In the genomic region with DNA sequence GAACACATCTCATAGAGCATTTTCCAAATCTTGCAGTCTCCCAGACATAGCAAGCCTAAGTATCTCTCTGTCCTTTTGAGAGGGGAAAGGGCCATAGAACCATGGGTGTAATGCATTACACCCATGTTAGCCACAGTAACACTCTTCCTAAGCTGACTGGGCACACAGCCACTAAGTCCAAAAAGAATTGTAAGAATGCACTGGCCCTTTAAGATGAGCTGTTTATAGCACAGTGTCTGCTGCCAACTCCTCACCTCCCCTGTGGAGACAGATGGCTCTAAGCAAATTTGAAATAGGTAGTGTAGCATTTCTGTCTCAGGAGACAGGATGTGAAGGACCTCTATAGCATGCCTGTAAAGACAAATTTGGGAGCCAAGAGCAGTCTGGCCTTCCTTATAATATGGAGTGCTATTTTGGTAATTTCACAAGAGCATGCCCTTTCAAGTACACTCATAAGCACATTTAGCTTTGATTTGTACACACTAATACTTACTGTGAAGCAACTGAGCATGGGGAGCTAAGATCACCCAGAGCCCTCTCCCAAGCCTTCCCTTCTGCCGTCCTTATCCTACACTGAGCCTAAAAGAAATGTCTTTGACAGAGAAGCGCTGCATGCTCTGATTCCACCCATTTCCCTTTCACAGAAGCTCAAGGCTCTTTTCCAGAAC, we compare ENCODE assay signal across 8 mouse cellular contexts.
DNase-seq lines count a peak whose midpoint lies in the region; ATAC-seq lines count a peak whose summit lies in the region.
"Had no signal": no experiment of that assay in that cellular context is flagged by ENCODE, and none has a peak within 500 bp of the region (broad histone marks: within the 10 kb centered on the region; RNA-seq: fewer than 3 reads in every experiment).

No protein-coding gene starts in this region.

- intact Hi-C loops in heart, postnatal 14 days (cut with DNase I), result no loop called here

- no peak overlapping the region for H3K4me2 ChIP-seq in lung, embryonic 15.5 days
- H3K4me2 ChIP-seq: midbrain, embryonic 12.5 days had no signal

- no peak overlapping the region for H3K9ac ChIP-seq in lung, embryonic 15.5 days
- H3K9ac ChIP-seq: midbrain, embryonic 12.5 days had no signal

- DNase-seq in lung, postnatal 4 days, result no peak
- DNase-seq in cerebellum, postnatal 25 days, result peak; percentile 90 to 93
- peak; percentile 15 to 51 for DNase-seq in heart, postnatal 14 days
- DNase-seq in right cerebral cortex, postnatal 4 days, result peak; percentile 7
- DNase-seq in spleen, postnatal 36 days (ENCODE audit: low spot score in 2 of 2), result no peak
- DNase-seq in kidney, postnatal 25 days, result no peak

- no peak for ATAC-seq in lung, embryonic 15.5 days (ENCODE audit: borderline replicate concordance, extremely low read depth, low FRiP score, low TSS enrichment)

- H3K4me3 ChIP-seq in lung, embryonic 15.5 days, result no peak overlapping the region
- H3K4me3 ChIP-seq: midbrain, embryonic 12.5 days had no signal

- 0 out of 2 replicates have a peak overlapping the region, but pooled peaks have one; percentile 6 for H3K27ac ChIP-seq in lung, embryonic 15.5 days
- H3K27ac ChIP-seq: midbrain, embryonic 12.5 days had no signal

- no peaks in the 10 kb centered on the region for H3K27me3 ChIP-seq in lung, embryonic 15.5 days

- H3K4me1 ChIP-seq in lung, embryonic 15.5 days, result peaks cover 23% of the 10 kb centered on the region

- no peaks in the 10 kb centered on the region for H3K36me3 ChIP-seq in lung, embryonic 15.5 days
- H3K36me3 ChIP-seq: midbrain, embryonic 12.5 days had no signal

- H3K9me3 ChIP-seq in lung, embryonic 15.5 days, result no peaks in the 10 kb centered on the region

- 75% methylated on average over 2 of the region's 2 CpGs for WGBS in lung, embryonic 15.5 days

Comparison
In these comparisons a context has a peak if more than half of its experiments do, and no peak if none do; other contexts are left out.
1. DNase-seq: peak in cerebellum, postnatal 25 days (2 of 2), heart, postnatal 14 days (2 of 2) and right cerebral cortex, postnatal 4 days (single experiment); none in lung, postnatal 4 days (0 of 2), spleen, postnatal 36 days (0 of 2) and kidney, postnatal 25 days (0 of 2).